Mouse (Mus musculus) naive thymus-derived CD4-positive, alpha-beta T cell, adult 2 months (primary cell): ENCODE measurements at regions not wholly inside any gene's neighbourhood (a gene's known extent, or its start where the extent isn't known, plus 50 kb on each side); places are given as distances from the start of the nearest gene placed in this dataset.
"Not testable (repeated sequence)": the region's sequence is repeated elsewhere in the genome, so short reads cannot be mapped to it uniquely, and the experiment has no call there.

Source experiments
- DNase-seq: peaks from one replicate; pipeline ENCODE4 v3.0.0-alpha.2; 2011; ENCODE audit warnings: low read depth

- not testable (repeated sequence) for DNase-seq
These were observed 73.3 kb downstream of the Gm31371 start for GRCm38 (mm10) chr8:19976461-19976860.

- peak; percentile 83 for DNase-seq
These were observed 76.5 kb downstream of the Gm31371 start for GRCm38 (mm10) chr8:19979536-19980345.

- DNase-seq: not testable (repeated sequence)
These were observed 77.1 kb downstream of the Gm31371 start for GRCm38 (mm10) chr8:19980346-19980726.

GRCm38 (mm10) chr8:20008106-20008505, 104.9 kb downstream of the Gm31371 start:
- DNase-seq: not testable (repeated sequence)

GRCm38 (mm10) chr8:20010947-20011346, 107.8 kb downstream of the Gm31371 start:
- DNase-seq: peak; percentile 13

GRCm38 (mm10) chr8:20013278-20013677, 110.1 kb downstream of the Gm31371 start:
- DNase-seq: peak; percentile 50

GRCm38 (mm10) chr8:20014451-20015130, 111.4 kb downstream of the Gm31371 start:
- DNase-seq: not testable (repeated sequence)

GRCm38 (mm10) chr8:20015411-20016081, 112.4 kb downstream of the Gm31371 start:
- DNase-seq: not testable (repeated sequence)

GRCm38 (mm10) chr8:20016082-20016840, 113.1 kb downstream of the Gm31371 start:
- not testable (repeated sequence) for DNase-seq

- not testable (repeated sequence) for DNase-seq
These were observed 122.3 kb downstream of the Gm31371 start for GRCm38 (mm10) chr8:20025521-20025920.

- DNase-seq: not testable (repeated sequence)
These were observed 124.8 kb downstream of the Gm31371 start for GRCm38 (mm10) chr8:20027956-20028355.

GRCm38 (mm10) chr8:20030131-20030530, 126.9 kb downstream of the Gm31371 start:
- DNase-seq: not testable (repeated sequence)

GRCm38 (mm10) chr8:20057626-20058025, 154.4 kb downstream of the Gm31371 start:
- DNase-seq: not testable (repeated sequence)

- DNase-seq: not testable (repeated sequence)
These were observed 194.9 kb downstream of the Gm31371 start for GRCm38 (mm10) chr8:20098121-20098520.

- DNase-seq: peak; percentile 0
These were observed 197.0 kb downstream of the Gm31371 start for GRCm38 (mm10) chr8:20100241-20100640.

- DNase-seq: not testable (repeated sequence)
These were observed 199.2 kb downstream of the Gm31371 start for GRCm38 (mm10) chr8:20102374-20102773.

GRCm38 (mm10) chr8:20107154-20107553, 204.0 kb downstream of the Gm31371 start:
- DNase-seq: not testable (repeated sequence)

GRCm38 (mm10) chr8:20116785-20117184, 213.6 kb downstream of the Gm31371 start:
- not testable (repeated sequence) for DNase-seq

GRCm38 (mm10) chr8:20119581-20119980, 216.4 kb downstream of the Gm31371 start:
- DNase-seq: peak; percentile 1

- not testable (repeated sequence) for DNase-seq
These were observed 217.0 kb downstream of the Gm31371 start for GRCm38 (mm10) chr8:20120186-20120585.

- DNase-seq: peak; percentile 10
These were observed 218.3 kb downstream of the Gm31371 start for GRCm38 (mm10) chr8:20121391-20121909.
